8 mouse cellular contexts compared by ENCODE assay signal in genomic region chr14:57398065-57398757, GRCm38 (mm10). TPM values are rescaled to one million over a fixed set of nuclear protein-coding genes. Genes with fewer than 3 reads are reported as not detected.
DNase-seq lines count a peak whose midpoint lies in the region; ATAC-seq and TF ChIP-seq lines count a peak whose summit lies in the region.

TSS of gene Cryl1 (minus strand) at chr14:57398529.

- no peak for TF ChIP-seq RAD21 in MEL (IDR thresholded peaks at IDR 0.05; ENCODE audit: low read depth, low read length)

- H3K4me2 ChIP-seq in forebrain, postnatal 0 days (ENCODE audit: low read depth): peak within 1 kb of the TSS; percentile 84
- H3K4me2 ChIP-seq in lung, embryonic 15.5 days: peak within 1 kb of the TSS; percentile 89

- peak within 1 kb of the TSS; percentile 81 for H3K27ac ChIP-seq in MEL (ENCODE audit: control insufficient read depth, low read depth, low read length)
- no peak within 1 kb of the TSS for H3K27ac ChIP-seq in cerebellum, adult 2 months (ENCODE audit: insufficient read depth, low read length)
- 0 out of 2 replicates have a peak within 1 kb of the TSS, but pooled peaks have one; percentile 21 for H3K27ac ChIP-seq in forebrain, postnatal 0 days (ENCODE audit: low read depth, low read length)
- H3K27ac ChIP-seq in lung, embryonic 15.5 days: peak within 1 kb of the TSS; percentile 72

- ATAC-seq in forebrain, postnatal 0 days: peak; percentile 100
- ATAC-seq in lung, embryonic 15.5 days (ENCODE audit: borderline replicate concordance, extremely low read depth, low FRiP score, low TSS enrichment): peak; percentile 100

- peak; percentile 89 to 99 for TF ChIP-seq POLR2A in MEL (IDR thresholded peaks at IDR 0.05; ENCODE audit: control insufficient read depth in 1 of 2, insufficient read depth in 1 of 2, low read depth in 1 of 2, low read length in 2 of 2, poor library complexity in 1 of 2)
- TF ChIP-seq POLR2A in cerebellum, adult 2 months (IDR thresholded peaks at IDR 0.05; ENCODE audit: borderline replicate concordance, insufficient read depth, low read length): peak; percentile 50

- peak; percentile 98 for DNase-seq in MEL (ENCODE audit: low read depth, low spot score)
- peak; percentile 94 to 95 for DNase-seq in cerebellum, adult 2 months
- peak; percentile 93 for DNase-seq in forebrain, postnatal 0 days
- peak; percentile 98 for DNase-seq in heart, postnatal 4 days
- DNase-seq in layer of hippocampus, adult 8-10 months (ENCODE audit: low spot score in 2 of 2): peak; percentile 90 to 94
- DNase-seq in ovary, adult 18-20 months (ENCODE audit: low spot score): peak; percentile 95
- DNase-seq in thymus, postnatal 0 days (ENCODE audit: low spot score): peak; percentile 97

- no peaks in the 10 kb centered on the region for H3K27me3 ChIP-seq in MEL (ENCODE audit: control insufficient read depth in 1 of 2, insufficient read depth in 2 of 2, low read length in 2 of 2)
- no peaks in the 10 kb centered on the region for H3K27me3 ChIP-seq in cerebellum, adult 2 months (ENCODE audit: control insufficient read depth, insufficient read depth, low read length)
- H3K27me3 ChIP-seq in forebrain, postnatal 0 days (ENCODE audit: insufficient read depth, low read length): no peaks in the 10 kb centered on the region
- H3K27me3 ChIP-seq in lung, embryonic 15.5 days: no peaks in the 10 kb centered on the region

- 2% methylated on average over 43 of the region's 43 CpGs for WGBS in cerebellum, adult 2 months
- WGBS in forebrain, postnatal 0 days: 2% methylated on average over 43 of the region's 43 CpGs
- 2% methylated on average over 43 of the region's 43 CpGs for WGBS in lung, embryonic 15.5 days

- no peaks in the 10 kb centered on the region for H3K9me3 ChIP-seq in MEL (replicated peaks; ENCODE audit: insufficient read depth, low read length)
- H3K9me3 ChIP-seq in forebrain, postnatal 0 days (ENCODE audit: low read length): no peaks in the 10 kb centered on the region
- H3K9me3 ChIP-seq in lung, embryonic 15.5 days: no peaks in the 10 kb centered on the region

- peak within 1 kb of the TSS; percentile 68 to 90 for H3K4me3 ChIP-seq in MEL (ENCODE audit: control insufficient read depth in 1 of 2, insufficient read depth in 1 of 2, low read depth in 2 of 2, low read length in 2 of 2)
- H3K4me3 ChIP-seq in cerebellum, adult 2 months (replicated peaks; ENCODE audit: insufficient read depth, low read depth, low read length): peak within 1 kb of the TSS; percentile 69
- H3K4me3 ChIP-seq in forebrain, postnatal 0 days (ENCODE audit: low read depth, low read length): peak within 1 kb of the TSS; percentile 64
- H3K4me3 ChIP-seq in lung, embryonic 15.5 days: peak within 1 kb of the TSS; percentile 61

- H3K4me1 ChIP-seq in MEL (ENCODE audit: control insufficient read depth in 1 of 2, insufficient read depth in 2 of 2, low read length in 2 of 2): peaks cover under 1 to 10% of the 10 kb centered on the region in 2 experiments; a peak in 2 of 4 replicates
- no peaks in the 10 kb centered on the region; the same call in 1 of the 2 replicates for H3K4me1 ChIP-seq in cerebellum, adult 2 months (ENCODE audit: control insufficient read depth, insufficient read depth, low read length)
- no peaks in the 10 kb centered on the region for H3K4me1 ChIP-seq in forebrain, postnatal 0 days (ENCODE audit: insufficient read depth)
- H3K4me1 ChIP-seq in lung, embryonic 15.5 days: peaks cover 10% of the 10 kb centered on the region

- H3K36me3 ChIP-seq in MEL (ENCODE audit: control insufficient read depth in 1 of 2, insufficient read depth in 2 of 2, low read length in 2 of 2): peaks cover 0 to 4% of the 10 kb centered on the region in 2 experiments; a peak in 1 of 4 replicates
- H3K36me3 ChIP-seq in forebrain, postnatal 0 days (ENCODE audit: insufficient read depth): no peaks in the 10 kb centered on the region
- H3K36me3 ChIP-seq in lung, embryonic 15.5 days: no peaks in the 10 kb centered on the region

- no peak for TF ChIP-seq CTCF in MEL (IDR thresholded peaks at IDR 0.05 in 2 of 3, conservative IDR thresholded peaks at IDR 0.05 in 1 of 3; ENCODE audit: control insufficient read depth in 1 of 3, insufficient read depth in 1 of 3, low read depth in 2 of 3, low read length in 3 of 3, poor library complexity in 1 of 3, severe bottlenecking in 1 of 3)
- TF ChIP-seq CTCF in cerebellum, adult 2 months (IDR thresholded peaks at IDR 0.05; ENCODE audit: borderline replicate concordance, insufficient read depth, low read depth, low read length): no peak
- TF ChIP-seq CTCF in forebrain, postnatal 0 days (IDR thresholded peaks at IDR 0.05; ENCODE audit: low read depth): no peak

- H3K9ac ChIP-seq in MEL (ENCODE audit: control insufficient read depth, low read depth, low read length, poor library complexity, severe bottlenecking): peak within 1 kb of the TSS; percentile 75
- peak within 1 kb of the TSS; percentile 64 for H3K9ac ChIP-seq in forebrain, postnatal 0 days
- H3K9ac ChIP-seq in lung, embryonic 15.5 days: peak within 1 kb of the TSS; percentile 76

- TF ChIP-seq EP300 in MEL (IDR thresholded peaks at IDR 0.05; ENCODE audit: low read depth in 1 of 2, low read length in 2 of 2): no peak

- no peaks in the 10 kb centered on the region; the same call in 1 of the 2 replicates for H3K79me2 ChIP-seq in MEL (ENCODE audit: control insufficient read depth, insufficient read depth, low read length, poor library complexity)

TF ChIP-seq in MEL, 35 proteins besides CTCF, POLR2A, EP300 and RAD21:
- TF ChIP-seq UBTF (IDR thresholded peaks at IDR 0.05; ENCODE audit: borderline replicate concordance, insufficient read depth, low read depth, low read length) (no peak), ZMIZ1 (IDR thresholded peaks at IDR 0.05; ENCODE audit: low read depth, low read length) (peak; percentile 92), CHD1 (IDR thresholded peaks at IDR 0.05; ENCODE audit: low read depth, low read length) (peak; percentile 53; the same call in 1 of the 2 replicates), POLR2AphosphoS5 (IDR thresholded peaks at IDR 0.05; ENCODE audit: borderline replicate concordance, low read depth, low read length) (no peak), MXI1 (IDR thresholded peaks at IDR 0.05; ENCODE audit: low read depth, low read length) (peak; percentile 50), ETS1 (IDR thresholded peaks at IDR 0.05; ENCODE audit: low read depth, low read length) (peak; percentile 35; the same call in 1 of the 2 replicates), MAZ (IDR thresholded peaks at IDR 0.05; ENCODE audit: low read depth, low read length) (peak; percentile 62; the same call in 1 of the 2 replicates), MAX (IDR thresholded peaks at IDR 0.05; ENCODE audit: low read length) (peak; percentile 60; the same call in 1 of the 2 replicates), CHD2 (IDR thresholded peaks at IDR 0.05; ENCODE audit: low read length) (no peak), NRF1 (IDR thresholded peaks at IDR 0.05; ENCODE audit: insufficient read depth, low read depth, low read length, poor library complexity, severe bottlenecking) (peak; percentile 29; the same call in 1 of the 2 replicates), RCOR1 (IDR thresholded peaks at IDR 0.05; ENCODE audit: low read depth, low read length) (no peak), POLR2AphosphoS2 (IDR thresholded peaks at IDR 0.05; ENCODE audit: low read length) (peak; percentile 96), SIN3A (IDR thresholded peaks at IDR 0.05; ENCODE audit: low read length) (peak; percentile 42), TCF12 (IDR thresholded peaks at IDR 0.05; ENCODE audit: low read depth, low read length) (peak; percentile 59), NELFE (IDR thresholded peaks at IDR 0.05; ENCODE audit: low read depth, low read length) (peak; percentile 89), HCFC1 (IDR thresholded peaks at IDR 0.05; ENCODE audit: low read depth, low read length) (no peak)

RNA-seq across cellular contexts. Expression of gene Cryl1, which starts in this region (rescaled TPM):
- total RNA-seq in MEL (2012; rRNA removed): 16.8 and 17.8 TPM in 2 replicates
- polyA plus RNA-seq in MEL (2012; ENCODE audit: insufficient read depth in 1 of 2, insufficient read length in 2 of 2, low read depth in 1 of 2, low replicate concordance in 2 of 2, missing spikeins in 1 of 2): 10 to 100 TPM in 1 of 2 experiments, not detected in 1; 22.0 TPM
- 21.0 and 26.0 TPM in 2 replicates for polyA plus RNA-seq in cerebellum, adult 2 months (2012; rRNA removed)
- 11.5 and 15.2 TPM in 2 replicates for total RNA-seq in forebrain, postnatal 0 days (2014; rRNA removed)
- polyA plus RNA-seq in forebrain, postnatal 0 days (2015; fragmentation: Nextera tagmentation; extraction: Ambion mirVana): 17.0 and 19.2 TPM in 2 replicates
- total RNA-seq in heart, postnatal 4 days (2021): 1 to 10 TPM; 9.3 to 9.6 TPM
- 10 to 100 TPM; 17.8 to 26.3 (median 21.5) TPM for total RNA-seq in layer of hippocampus, adult 8-10 months (2022)
- polyA plus RNA-seq in lung, embryonic 15.5 days (2015; fragmentation: Nextera tagmentation; extraction: Ambion mirVana): 27.0 and 27.4 TPM in 2 replicates
- polyA plus RNA-seq in thymus, postnatal 0 days (2015; fragmentation: Nextera tagmentation; extraction: Ambion mirVana): 43.2 and 43.8 TPM in 2 replicates
